Mouse (Mus musculus): Measurements from ENCODE around the gene Rap1gap. TPM values are rescaled to one million over a fixed set of nuclear protein-coding genes. Genes with fewer than 3 reads are reported as not detected.
A peak's percentile ranks its signal among the peaks of the same experiment; 100 is the strongest.

Gene Rap1gap
- polyA plus RNA-seq (2015; fragmentation: Nextera tagmentation; extraction: Ambion mirVana): 59.1 and 73.0 TPM in 2 replicates

- Histone ChIP-seq H3K36me3 (no peaks in the 10 kb centered on the region), H3K27me3 (replicated peaks) (peaks cover 22% of the 10 kb centered on the region), H3K4me2 (peak within 1 kb of the TSS; percentile 92), H3K9me3 (no peaks in the 10 kb centered on the region), H3K9ac (peak within 1 kb of the TSS; percentile 31; the same call in 1 of the 2 replicates), H3K4me1 (peaks cover 11% of the 10 kb centered on the region; the same call in 1 of the 2 replicates), H3K27ac (no peak within 1 kb of the TSS), H3K4me3 (replicated peaks) (peak within 1 kb of the TSS; percentile 52)
- 0 out of 2 replicates have a peak, but pooled peaks have one; percentile 8 for ATAC-seq (ENCODE audit: insufficient read depth, low FRiP score, low read depth)
- 2% methylated on average over 30 of the region's 44 CpGs for WGBS
Measured at GRCm38 (mm10) chr4:137664433-137664979, at the start of gene Rap1gap. Gene Rap1gap (plus strand): TSS chr4:137664726.

GRCm38 (mm10) chr4:137622847-137623246, 41.7 kb upstream of the Rap1gap start:
- Histone ChIP-seq H3K4me2 (no peak overlapping the region), H3K27ac (no peak overlapping the region), H3K9me3 (no peaks in the 10 kb centered on the region), H3K4me3 (replicated peaks) (no peak overlapping the region), H3K9ac (no peak overlapping the region), H3K27me3 (replicated peaks) (no peaks in the 10 kb centered on the region), H3K4me1 (no peaks in the 10 kb centered on the region), H3K36me3 (peaks cover 59% of the 10 kb centered on the region)
- ATAC-seq (ENCODE audit: insufficient read depth, low FRiP score, low read depth): no peak
- 89% methylated on average over 8 of the region's 8 CpGs for WGBS

GRCm38 (mm10) chr4:137627476-137628235, 36.9 kb upstream of the Rap1gap start:
- Histone ChIP-seq H3K4me1 (no peaks in the 10 kb centered on the region), H3K4me2 (no peak overlapping the region), H3K4me3 (replicated peaks) (no peak overlapping the region), H3K36me3 (peaks cover 60% of the 10 kb centered on the region), H3K9me3 (no peaks in the 10 kb centered on the region), H3K27me3 (replicated peaks) (no peaks in the 10 kb centered on the region), H3K9ac (no peak overlapping the region), H3K27ac (no peak overlapping the region)
- ATAC-seq (ENCODE audit: insufficient read depth, low FRiP score, low read depth): no peak
- WGBS: 48% methylated on average over 8 of the region's 8 CpGs

- no peaks in the 10 kb centered on the region for H3K4me1 ChIP-seq
- no peaks in the 10 kb centered on the region for H3K27me3 ChIP-seq (replicated peaks)
- no peaks in the 10 kb centered on the region for H3K9me3 ChIP-seq
- WGBS: 90% methylated on average over 6 of the region's 6 CpGs
- no peak overlapping the region for H3K9ac ChIP-seq
- H3K36me3 ChIP-seq: peaks cover 61% of the 10 kb centered on the region
- no peak overlapping the region for H3K4me3 ChIP-seq (replicated peaks)
- H3K27ac ChIP-seq: no peak overlapping the region
- ATAC-seq (ENCODE audit: insufficient read depth, low FRiP score, low read depth): no peak
- H3K4me2 ChIP-seq: no peak overlapping the region
Measured at GRCm38 (mm10) chr4:137628400-137628799, 36.1 kb upstream of the Rap1gap start.

GRCm38 (mm10) chr4:137629354-137629753, 35.2 kb upstream of the Rap1gap start:
- Histone ChIP-seq H3K4me2 (no peak overlapping the region), H3K9ac (no peak overlapping the region), H3K36me3 (peaks cover 62% of the 10 kb centered on the region), H3K9me3 (no peaks in the 10 kb centered on the region), H3K4me1 (no peaks in the 10 kb centered on the region), H3K27me3 (replicated peaks) (no peaks in the 10 kb centered on the region), H3K4me3 (replicated peaks) (no peak overlapping the region), H3K27ac (no peak overlapping the region)
- 80% methylated on average over 7 of the region's 7 CpGs for WGBS
- no peak for ATAC-seq (ENCODE audit: insufficient read depth, low FRiP score, low read depth)

GRCm38 (mm10) chr4:137630153-137630552, 34.4 kb upstream of the Rap1gap start:
- Histone ChIP-seq H3K9me3 (no peaks in the 10 kb centered on the region), H3K27ac (no peak overlapping the region), H3K4me3 (replicated peaks) (no peak overlapping the region), H3K4me2 (no peak overlapping the region), H3K36me3 (peaks cover 63% of the 10 kb centered on the region), H3K4me1 (no peaks in the 10 kb centered on the region), H3K27me3 (replicated peaks) (no peaks in the 10 kb centered on the region), H3K9ac (no peak overlapping the region)
- 77% methylated on average over 2 of the region's 2 CpGs for WGBS
- ATAC-seq (ENCODE audit: insufficient read depth, low FRiP score, low read depth): no peak

- 58% methylated on average over 3 of the region's 3 CpGs for WGBS
Measured at GRCm38 (mm10) chr4:137631596-137631995, 32.9 kb upstream of the Rap1gap start.

GRCm38 (mm10) chr4:137633394-137633793, 31.1 kb upstream of the Rap1gap start:
- no peak overlapping the region for H3K4me2 ChIP-seq
- H3K4me3 ChIP-seq (replicated peaks): no peak overlapping the region
- peaks cover 61% of the 10 kb centered on the region for H3K36me3 ChIP-seq
- no peak overlapping the region for H3K9ac ChIP-seq
- no peak for ATAC-seq (ENCODE audit: insufficient read depth, low FRiP score, low read depth)
- no peak overlapping the region for H3K27ac ChIP-seq
- H3K4me1 ChIP-seq: no peaks in the 10 kb centered on the region
- H3K27me3 ChIP-seq (replicated peaks): no peaks in the 10 kb centered on the region
- H3K9me3 ChIP-seq: no peaks in the 10 kb centered on the region
- WGBS: 86% methylated on average over 4 of the region's 4 CpGs

More at GRCm38 (mm10) chr4:137631596-137631995, 32.9 kb upstream of the Rap1gap start:
- Histone ChIP-seq H3K9ac (no peak overlapping the region), H3K4me1 (no peaks in the 10 kb centered on the region), H3K4me3 (replicated peaks) (no peak overlapping the region), H3K4me2 (no peak overlapping the region), H3K9me3 (no peaks in the 10 kb centered on the region), H3K27me3 (replicated peaks) (no peaks in the 10 kb centered on the region), H3K36me3 (peaks cover 59% of the 10 kb centered on the region), H3K27ac (no peak overlapping the region)
- ATAC-seq (ENCODE audit: insufficient read depth, low FRiP score, low read depth): no peak

GRCm38 (mm10) chr4:137636597-137636996, 27.9 kb upstream of the Rap1gap start:
- peaks cover 58% of the 10 kb centered on the region for H3K36me3 ChIP-seq
- no peak overlapping the region for H3K9ac ChIP-seq
- H3K4me3 ChIP-seq (replicated peaks): no peak overlapping the region
- no peaks in the 10 kb centered on the region for H3K4me1 ChIP-seq
- no peaks in the 10 kb centered on the region for H3K27me3 ChIP-seq (replicated peaks)
- no peak overlapping the region for H3K27ac ChIP-seq
- no peaks in the 10 kb centered on the region for H3K9me3 ChIP-seq
- ATAC-seq (ENCODE audit: insufficient read depth, low FRiP score, low read depth): no peak
- no peak overlapping the region for H3K4me2 ChIP-seq
- 87% methylated on average over 3 of the region's 3 CpGs for WGBS

- no peak for ATAC-seq (ENCODE audit: insufficient read depth, low FRiP score, low read depth)
- Histone ChIP-seq H3K9me3 (no peaks in the 10 kb centered on the region), H3K36me3 (peaks cover 52% of the 10 kb centered on the region), H3K9ac (no peak overlapping the region), H3K4me1 (no peaks in the 10 kb centered on the region), H3K4me2 (no peak overlapping the region), H3K4me3 (replicated peaks) (no peak overlapping the region), H3K27me3 (replicated peaks) (no peaks in the 10 kb centered on the region), H3K27ac (peak overlapping the region; percentile 74; the same call in 1 of the 2 replicates)
- 76% methylated on average over 5 of the region's 5 CpGs for WGBS
Measured at GRCm38 (mm10) chr4:137641556-137641955, 23.0 kb upstream of the Rap1gap start.

- Histone ChIP-seq H3K36me3 (peaks cover 53% of the 10 kb centered on the region), H3K9me3 (no peaks in the 10 kb centered on the region), H3K4me2 (no peak overlapping the region), H3K27me3 (replicated peaks) (no peaks in the 10 kb centered on the region), H3K4me3 (replicated peaks) (no peak overlapping the region), H3K27ac (peak overlapping the region; percentile 74), H3K9ac (no peak overlapping the region), H3K4me1 (no peaks in the 10 kb centered on the region)
- WGBS: 62% methylated on average over 2 of the region's 2 CpGs
- ATAC-seq (ENCODE audit: insufficient read depth, low FRiP score, low read depth): peak; percentile 66; the same call in 1 of the 2 replicates
Measured at GRCm38 (mm10) chr4:137642101-137642500, 22.4 kb upstream of the Rap1gap start.

GRCm38 (mm10) chr4:137643459-137643858, 21.1 kb upstream of the Rap1gap start:
- H3K36me3 ChIP-seq: peaks cover 45% of the 10 kb centered on the region
- H3K9ac ChIP-seq: no peak overlapping the region
- H3K4me3 ChIP-seq (replicated peaks): no peak overlapping the region
- WGBS: 88% methylated on average over 2 of the region's 2 CpGs
- H3K9me3 ChIP-seq: no peaks in the 10 kb centered on the region
- ATAC-seq (ENCODE audit: insufficient read depth, low FRiP score, low read depth): 0 out of 2 replicates have a peak, but pooled peaks have one; percentile 27
- H3K27me3 ChIP-seq (replicated peaks): no peaks in the 10 kb centered on the region
- H3K27ac ChIP-seq: no peak overlapping the region
- no peak overlapping the region for H3K4me2 ChIP-seq
- no peaks in the 10 kb centered on the region for H3K4me1 ChIP-seq

Measured in stomach, embryonic 15.5 days (tissue).